Mouse (Mus musculus): ENCODE measurements at regions not wholly inside any gene's neighbourhood (a gene's known extent, or its start where the extent isn't known, plus 50 kb on each side); places are given as distances from the start of the nearest gene placed in this dataset.

DNA sequence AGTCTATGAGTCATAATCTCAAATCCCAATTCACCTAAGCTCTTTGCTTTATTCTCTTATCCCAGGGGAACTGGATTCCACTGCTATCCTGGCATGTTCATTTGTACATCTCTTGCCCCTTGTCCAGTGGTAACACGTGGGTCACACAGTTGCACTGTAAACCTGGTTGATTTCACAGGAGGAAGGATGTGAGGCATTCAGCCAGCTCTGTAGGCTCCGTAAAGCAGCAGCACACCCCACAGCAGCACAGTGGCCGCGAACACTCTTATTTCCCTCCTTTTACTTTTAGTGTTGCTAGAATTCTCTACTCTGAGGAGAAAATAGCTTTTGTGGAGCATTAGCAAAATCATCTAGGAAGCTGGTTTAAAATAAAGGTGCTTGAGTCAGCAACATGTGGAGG, 51.0 kb upstream of the Gm7247 start:
- TF ChIP-seq CTCF (IDR thresholded peaks at IDR 0.05) (no peak), EP300 (IDR thresholded peaks at IDR 0.05; ENCODE audit: insufficient read depth, low read depth, low read length) (no peak), POLR2A (IDR thresholded peaks at IDR 0.05; ENCODE audit: insufficient read depth, low read depth, low read length) (no peak)
